Mouse (Mus musculus): ENCODE data around the gene Cnnm3. TPM values are rescaled to one million over a fixed set of nuclear protein-coding genes. Genes with fewer than 3 reads are reported as not detected.

Gene Cnnm3
- polyA plus RNA-seq, 1 experiment from 2014 or later = 6.0 TPM

DNA sequence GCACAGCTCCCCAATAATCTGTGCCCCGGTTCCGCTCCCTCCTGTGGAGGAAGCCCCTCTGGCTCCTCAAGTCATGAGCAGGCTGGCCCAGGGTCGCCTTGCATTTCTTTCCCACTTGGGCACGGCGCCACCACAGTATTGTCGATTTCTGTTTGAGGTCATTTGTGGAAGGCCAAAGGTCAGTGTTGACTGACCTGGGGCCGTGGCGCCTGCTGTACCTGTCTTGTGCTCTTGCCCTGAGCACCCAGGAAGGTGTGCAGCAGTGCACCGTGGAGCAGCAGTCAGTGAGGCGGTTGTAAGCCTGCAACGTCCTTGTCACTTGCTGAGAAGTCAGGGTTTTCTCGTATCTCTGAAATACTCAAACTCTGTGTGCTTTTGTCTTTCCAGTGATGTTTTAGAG lies 14.1 kb downstream of the Cnnm3 start:
- Histone ChIP-seq H3K9me3 (ENCODE audit: control insufficient read depth, low read length) (no peaks in the 10 kb centered on the region), H3K4me2 (ENCODE audit: low read depth, severe bottlenecking) (no peak overlapping the region), H3K4me1 (ENCODE audit: control insufficient read depth, insufficient read depth, low read length) (0 out of 2 replicates have a peak, but pooled peaks cover 2% of the 10 kb centered on the region), H3K36me3 (ENCODE audit: control insufficient read depth, insufficient read depth, low read length) (peaks cover 20% of the 10 kb centered on the region), H3K27ac (replicated peaks; ENCODE audit: low read depth, low read length) (no peak overlapping the region), H3K4me3 (ENCODE audit: low read depth, low read length) (no peak overlapping the region), H3K27me3 (ENCODE audit: control insufficient read depth, insufficient read depth, low read length) (no peaks in the 10 kb centered on the region), H3K9ac (ENCODE audit: low read length) (no peak overlapping the region)
- ATAC-seq (ENCODE audit: insufficient number of reproducible peaks, low FRiP score, low TSS enrichment, low read depth) = no peak
- 92% methylated on average over 12 of the region's 12 CpGs for WGBS
- no peak for DNase-seq (ENCODE audit: low spot score)

DNA sequence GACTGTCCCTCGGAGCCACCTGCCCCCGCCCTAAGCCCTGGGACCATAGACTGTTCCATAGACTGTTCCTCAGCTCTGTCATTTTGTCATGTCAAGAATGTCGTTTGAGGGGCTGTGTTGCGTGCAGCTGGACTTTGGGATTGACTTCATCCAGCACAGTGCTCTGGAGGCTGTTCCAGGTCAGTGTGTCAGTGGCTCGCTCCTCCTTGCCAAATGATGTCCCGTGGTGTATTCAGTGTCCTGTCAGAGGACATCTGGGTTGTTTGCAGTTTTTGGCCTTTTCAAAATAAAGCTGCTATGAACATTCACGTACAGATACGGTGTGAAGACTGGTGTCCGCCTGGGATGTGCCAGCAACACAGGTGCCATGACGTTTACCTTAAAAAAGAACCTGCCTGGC lies 15.2 kb downstream of the Cnnm3 start:
- H3K9me3 ChIP-seq (ENCODE audit: control insufficient read depth, low read length) = no peaks in the 10 kb centered on the region
- peaks cover 10% of the 10 kb centered on the region for H3K36me3 ChIP-seq (ENCODE audit: control insufficient read depth, insufficient read depth, low read length)
- ATAC-seq (ENCODE audit: insufficient number of reproducible peaks, low FRiP score, low TSS enrichment, low read depth) = no peak
- H3K4me3 ChIP-seq (ENCODE audit: low read depth, low read length) = no peak overlapping the region
- 94% methylated on average over 10 of the region's 10 CpGs for WGBS
- 0 out of 2 replicates have a peak, but pooled peaks cover 2% of the 10 kb centered on the region for H3K4me1 ChIP-seq (ENCODE audit: control insufficient read depth, insufficient read depth, low read length)
- no peak overlapping the region for H3K4me2 ChIP-seq (ENCODE audit: low read depth, severe bottlenecking)
- H3K27ac ChIP-seq (replicated peaks; ENCODE audit: low read depth, low read length) = no peak overlapping the region
- DNase-seq (ENCODE audit: low spot score) = no peak
- no peaks in the 10 kb centered on the region for H3K27me3 ChIP-seq (ENCODE audit: control insufficient read depth, insufficient read depth, low read length)
- H3K9ac ChIP-seq (ENCODE audit: low read length) = no peak overlapping the region

DNA sequence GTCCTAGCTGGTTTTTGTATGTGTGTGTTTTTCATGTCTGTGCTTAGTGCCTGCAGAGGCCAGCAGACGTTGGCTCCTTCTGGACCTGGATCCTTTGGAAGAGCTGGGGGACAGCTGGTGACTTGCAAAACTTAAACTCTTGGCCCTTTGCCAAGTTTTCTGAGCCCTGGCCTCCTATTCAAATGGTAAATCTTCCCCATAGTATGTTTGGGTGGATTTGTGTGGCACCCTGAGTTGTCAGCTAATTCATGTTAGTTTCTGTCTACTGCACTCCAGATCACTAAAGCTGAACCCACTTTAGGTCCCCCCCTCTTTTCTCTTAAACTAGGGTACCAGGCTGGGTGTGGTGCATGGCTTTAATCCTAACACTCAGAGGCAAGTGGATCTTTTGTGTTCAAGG lies 16.7 kb downstream of the Cnnm3 start:
- H3K4me3 ChIP-seq (ENCODE audit: low read depth, low read length) = no peak overlapping the region
- 0 out of 2 replicates have a peak, but pooled peaks cover under 1% of the 10 kb centered on the region for H3K4me1 ChIP-seq (ENCODE audit: control insufficient read depth, insufficient read depth, low read length)
- ATAC-seq (ENCODE audit: insufficient number of reproducible peaks, low FRiP score, low TSS enrichment, low read depth) = no peak
- peaks cover 9% of the 10 kb centered on the region for H3K36me3 ChIP-seq (ENCODE audit: control insufficient read depth, insufficient read depth, low read length)
- 50% methylated on average over 1 of the region's 1 CpGs for WGBS
- no peaks in the 10 kb centered on the region for H3K27me3 ChIP-seq (ENCODE audit: control insufficient read depth, insufficient read depth, low read length)
- no peak overlapping the region for H3K27ac ChIP-seq (replicated peaks; ENCODE audit: low read depth, low read length)
- H3K9me3 ChIP-seq (ENCODE audit: control insufficient read depth, low read length) = no peaks in the 10 kb centered on the region
- no peak overlapping the region for H3K4me2 ChIP-seq (ENCODE audit: low read depth, severe bottlenecking)
- no peak overlapping the region for H3K9ac ChIP-seq (ENCODE audit: low read length)
- no peak for DNase-seq (ENCODE audit: low spot score)

DNA sequence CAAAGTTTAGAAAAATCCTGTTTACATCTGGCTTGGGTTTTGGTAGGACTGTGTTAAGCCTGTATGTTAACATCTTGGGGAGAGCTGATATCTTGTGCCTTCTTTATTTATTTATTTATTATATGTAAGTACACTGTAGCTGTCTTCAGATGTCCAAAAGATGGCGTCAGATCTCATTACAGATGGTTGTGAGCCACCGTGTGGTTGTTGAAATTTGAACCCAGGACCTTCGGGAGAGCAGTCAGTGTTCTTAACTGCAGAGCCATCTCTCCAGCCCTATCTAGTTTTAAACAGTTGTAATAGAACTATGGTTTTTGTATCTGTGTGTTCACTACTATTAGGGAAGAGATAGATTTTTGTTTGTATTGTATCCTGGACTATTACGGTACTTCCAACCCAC lies 17.6 kb downstream of the Cnnm3 start:
- Histone ChIP-seq H3K36me3 (ENCODE audit: control insufficient read depth, insufficient read depth, low read length) (peaks cover 9% of the 10 kb centered on the region), H3K27ac (replicated peaks; ENCODE audit: low read depth, low read length) (no peak overlapping the region), H3K27me3 (ENCODE audit: control insufficient read depth, insufficient read depth, low read length) (no peaks in the 10 kb centered on the region), H3K4me1 (ENCODE audit: control insufficient read depth, insufficient read depth, low read length) (no peaks in the 10 kb centered on the region), H3K9me3 (ENCODE audit: control insufficient read depth, low read length) (no peaks in the 10 kb centered on the region), H3K4me3 (ENCODE audit: low read depth, low read length) (no peak overlapping the region), H3K4me2 (ENCODE audit: low read depth, severe bottlenecking) (no peak overlapping the region), H3K9ac (ENCODE audit: low read length) (no peak overlapping the region)
- DNase-seq (ENCODE audit: low spot score) (no peak), ATAC-seq (ENCODE audit: insufficient number of reproducible peaks, low FRiP score, low TSS enrichment, low read depth) (no peak)
- WGBS = 88% methylated on average over 4 of the region's 4 CpGs

DNA sequence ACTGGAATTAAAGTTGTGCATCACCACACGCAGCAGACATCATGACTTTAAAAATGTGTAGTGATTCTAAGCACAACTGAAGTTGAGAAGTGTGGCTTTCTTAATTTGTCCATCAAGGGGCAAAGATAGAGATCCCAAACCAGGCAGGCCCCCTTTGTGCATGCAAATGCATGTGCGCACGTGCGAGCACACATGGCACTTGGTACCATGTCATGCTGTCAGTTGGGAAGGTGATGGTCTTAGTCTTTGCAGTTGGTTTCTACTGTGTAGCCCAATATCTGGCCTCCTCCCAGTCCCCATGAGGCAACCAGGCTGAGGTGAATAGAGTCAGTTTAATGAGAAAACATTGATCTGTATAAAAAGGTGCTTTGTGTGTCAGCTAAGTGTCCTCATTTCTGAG lies 18.2 kb downstream of the Cnnm3 start:
- DNase-seq (ENCODE audit: low spot score) = no peak
- Histone ChIP-seq H3K4me3 (ENCODE audit: low read depth, low read length) (no peak overlapping the region), H3K36me3 (ENCODE audit: control insufficient read depth, insufficient read depth, low read length) (peaks cover 9% of the 10 kb centered on the region), H3K9ac (ENCODE audit: low read length) (no peak overlapping the region), H3K9me3 (ENCODE audit: control insufficient read depth, low read length) (no peaks in the 10 kb centered on the region), H3K27ac (replicated peaks; ENCODE audit: low read depth, low read length) (no peak overlapping the region), H3K4me1 (ENCODE audit: control insufficient read depth, insufficient read depth, low read length) (no peaks in the 10 kb centered on the region), H3K4me2 (ENCODE audit: low read depth, severe bottlenecking) (no peak overlapping the region), H3K27me3 (ENCODE audit: control insufficient read depth, insufficient read depth, low read length) (no peaks in the 10 kb centered on the region)
- no peak for ATAC-seq (ENCODE audit: insufficient number of reproducible peaks, low FRiP score, low TSS enrichment, low read depth)
- 93% methylated on average over 4 of the region's 4 CpGs for WGBS

DNA sequence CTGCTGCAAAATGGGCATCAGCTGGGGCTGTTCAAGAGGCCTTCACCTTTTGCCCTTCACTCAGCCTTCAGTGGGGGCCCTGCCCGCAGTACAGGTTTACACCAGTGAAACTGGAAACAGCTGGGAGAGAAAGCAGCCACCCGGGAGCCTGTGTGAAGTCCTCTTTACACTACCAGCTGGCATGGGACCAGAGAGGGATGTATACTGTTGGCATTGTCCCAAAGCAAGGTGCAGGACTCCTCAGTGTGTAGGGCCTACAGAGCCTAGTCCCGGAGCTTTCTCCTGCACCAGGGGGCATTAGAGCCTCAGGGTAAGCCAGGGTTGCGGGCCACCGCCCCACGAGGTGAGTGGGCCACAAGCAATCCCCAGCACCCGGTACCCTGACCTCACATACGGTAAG lies 18.8 kb downstream of the Cnnm3 start:
- Histone ChIP-seq H3K9ac (ENCODE audit: low read length) (no peak overlapping the region), H3K4me2 (ENCODE audit: low read depth, severe bottlenecking) (no peak overlapping the region), H3K9me3 (ENCODE audit: control insufficient read depth, low read length) (no peaks in the 10 kb centered on the region), H3K36me3 (ENCODE audit: control insufficient read depth, insufficient read depth, low read length) (peaks cover 4% of the 10 kb centered on the region), H3K4me1 (ENCODE audit: control insufficient read depth, insufficient read depth, low read length) (no peaks in the 10 kb centered on the region), H3K4me3 (ENCODE audit: low read depth, low read length) (no peak overlapping the region), H3K27me3 (ENCODE audit: control insufficient read depth, insufficient read depth, low read length) (no peaks in the 10 kb centered on the region), H3K27ac (replicated peaks; ENCODE audit: low read depth, low read length) (no peak overlapping the region)
- WGBS = 82% methylated on average over 8 of the region's 8 CpGs
- DNase-seq (ENCODE audit: low spot score) = no peak
- ATAC-seq (ENCODE audit: insufficient number of reproducible peaks, low FRiP score, low TSS enrichment, low read depth) = no peak

DNA sequence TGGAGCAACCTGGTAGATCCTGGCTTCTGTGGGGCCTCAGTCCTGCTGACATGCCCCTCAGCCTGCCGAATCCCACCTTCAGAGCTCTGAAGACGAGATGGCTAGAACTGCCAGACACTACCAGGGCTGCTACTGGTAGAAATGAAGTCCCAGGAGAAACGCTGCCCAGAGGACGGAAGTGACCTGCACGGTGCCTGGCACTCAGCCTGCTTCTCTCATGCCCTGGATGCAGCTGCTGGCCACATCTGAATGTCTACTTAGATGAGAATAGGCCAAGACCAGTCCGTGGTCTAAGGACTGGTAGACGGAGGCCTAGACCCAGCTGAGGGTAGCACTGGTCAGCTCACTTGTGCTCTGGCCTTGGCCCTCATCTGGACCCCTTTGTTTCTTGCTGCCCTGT lies 19.3 kb downstream of the Cnnm3 start:
- 90% methylated on average over 7 of the region's 7 CpGs for WGBS
- Histone ChIP-seq H3K27me3 (ENCODE audit: control insufficient read depth, insufficient read depth, low read length) (no peaks in the 10 kb centered on the region), H3K27ac (replicated peaks; ENCODE audit: low read depth, low read length) (no peak overlapping the region), H3K9ac (ENCODE audit: low read length) (no peak overlapping the region), H3K4me2 (ENCODE audit: low read depth, severe bottlenecking) (no peak overlapping the region), H3K4me3 (ENCODE audit: low read depth, low read length) (no peak overlapping the region), H3K4me1 (ENCODE audit: control insufficient read depth, insufficient read depth, low read length) (no peaks in the 10 kb centered on the region), H3K9me3 (ENCODE audit: control insufficient read depth, low read length) (no peaks in the 10 kb centered on the region), H3K36me3 (ENCODE audit: control insufficient read depth, insufficient read depth, low read length) (no peaks in the 10 kb centered on the region; the same call in 1 of the 2 replicates)
- DNase-seq (ENCODE audit: low spot score) (no peak), ATAC-seq (ENCODE audit: insufficient number of reproducible peaks, low FRiP score, low TSS enrichment, low read depth) (no peak)

DNA sequence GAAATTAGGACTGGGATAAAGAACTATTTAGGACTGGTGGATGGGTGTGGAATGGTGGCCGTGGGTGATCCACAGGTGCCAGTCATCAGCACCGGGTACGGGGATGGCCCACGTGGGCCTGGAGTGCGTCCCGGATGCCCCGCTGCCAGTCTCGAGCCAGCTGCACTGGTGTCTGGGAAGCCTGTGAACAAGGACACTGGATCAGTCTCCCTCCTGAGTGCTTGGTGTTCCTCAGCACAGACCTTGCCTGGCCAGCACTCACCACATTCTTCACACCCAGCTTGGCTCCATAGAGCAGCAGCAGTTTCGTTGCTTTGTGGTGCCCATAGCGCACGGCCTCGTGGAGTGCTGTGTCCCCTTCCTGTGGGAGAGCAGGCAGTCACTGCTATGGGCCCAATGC lies 19.8 kb downstream of the Cnnm3 start:
- no peak for DNase-seq (ENCODE audit: low spot score)
- ATAC-seq (ENCODE audit: insufficient number of reproducible peaks, low FRiP score, low TSS enrichment, low read depth) = no peak
- Histone ChIP-seq H3K36me3 (ENCODE audit: control insufficient read depth, insufficient read depth, low read length) (no peaks in the 10 kb centered on the region; the same call in 1 of the 2 replicates), H3K4me2 (ENCODE audit: low read depth, severe bottlenecking) (no peak overlapping the region), H3K27me3 (ENCODE audit: control insufficient read depth, insufficient read depth, low read length) (no peaks in the 10 kb centered on the region), H3K9me3 (ENCODE audit: control insufficient read depth, low read length) (no peaks in the 10 kb centered on the region), H3K27ac (replicated peaks; ENCODE audit: low read depth, low read length) (no peak overlapping the region), H3K9ac (ENCODE audit: low read length) (no peak overlapping the region), H3K4me3 (ENCODE audit: low read depth, low read length) (no peak overlapping the region), H3K4me1 (ENCODE audit: control insufficient read depth, insufficient read depth, low read length) (no peaks in the 10 kb centered on the region)
- WGBS = 96% methylated on average over 12 of the region's 12 CpGs

DNA sequence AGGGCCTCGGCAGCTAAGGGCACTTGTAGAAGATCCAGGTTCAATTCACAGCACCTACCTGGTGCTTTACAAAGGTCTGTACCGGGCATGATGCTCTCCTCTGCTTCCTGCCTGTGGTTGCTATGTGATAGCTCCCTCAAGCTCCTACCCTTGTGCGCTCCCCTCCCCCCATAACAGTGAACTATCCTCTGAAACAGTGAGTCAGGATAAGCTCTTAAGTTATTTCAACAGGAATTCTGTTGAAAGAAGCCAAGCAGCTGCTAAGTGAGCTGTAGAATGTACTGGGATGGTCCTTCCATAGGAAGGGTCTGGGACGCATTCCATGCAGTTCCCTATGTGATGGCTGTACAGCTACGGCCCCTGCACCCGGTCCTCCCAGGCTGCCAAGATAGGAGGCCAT lies 21.9 kb downstream of the Cnnm3 start:
- no peaks in the 10 kb centered on the region for H3K27me3 ChIP-seq (ENCODE audit: control insufficient read depth, insufficient read depth, low read length)
- WGBS = 82% methylated on average over 6 of the region's 6 CpGs
- H3K27ac ChIP-seq (replicated peaks; ENCODE audit: low read depth, low read length) = no peak overlapping the region
- no peak for ATAC-seq (ENCODE audit: insufficient number of reproducible peaks, low FRiP score, low TSS enrichment, low read depth)
- no peak overlapping the region for H3K4me2 ChIP-seq (ENCODE audit: low read depth, severe bottlenecking)
- no peak for DNase-seq (ENCODE audit: low spot score)
- no peaks in the 10 kb centered on the region for H3K9me3 ChIP-seq (ENCODE audit: control insufficient read depth, low read length)
- H3K9ac ChIP-seq (ENCODE audit: low read length) = no peak overlapping the region
- no peak overlapping the region for H3K4me3 ChIP-seq (ENCODE audit: low read depth, low read length)
- no peaks in the 10 kb centered on the region for H3K4me1 ChIP-seq (ENCODE audit: control insufficient read depth, insufficient read depth, low read length)
- no peaks in the 10 kb centered on the region for H3K36me3 ChIP-seq (ENCODE audit: control insufficient read depth, insufficient read depth, low read length)
